23 mouse cellular contexts compared by ENCODE assay signal in genomic region chr9:94945569-94946135, GRCm38 (mm10).
A peak's percentile ranks its signal among the peaks of the same experiment; 100 is the strongest.
DNase-seq lines count a peak whose midpoint lies in the region; ATAC-seq lines count a peak whose summit lies in the region.
"Had no signal": no experiment of that assay in that cellular context is flagged by ENCODE, and none has a peak within 500 bp of the region (broad histone marks: within the 10 kb centered on the region; RNA-seq: fewer than 3 reads in every experiment).

No protein-coding gene starts in this region.

- ATAC-seq in heart, embryonic 16.5 days (replicated peaks; ENCODE audit: extremely low read depth, insufficient read depth, low FRiP score) = 0 out of 2 replicates have a peak, but pooled peaks have one; percentile 55
- ATAC-seq: forebrain, postnatal 0 days had no signal

- no peaks in the 10 kb centered on the region for H3K36me3 ChIP-seq in heart, embryonic 16.5 days (ENCODE audit: control insufficient read depth, insufficient read depth)
- H3K36me3 ChIP-seq: forebrain, embryonic 10.5 days; heart, embryonic 12.5 days; hindbrain, embryonic 12.5 days; liver, embryonic 13.5 days; neural tube, embryonic 13.5 days had no signal

- no peak overlapping the region for H3K4me2 ChIP-seq in heart, embryonic 16.5 days (ENCODE audit: low read depth, low read length)
- H3K4me2 ChIP-seq: heart, embryonic 12.5 days; hindbrain, embryonic 12.5 days; liver, embryonic 13.5 days; lung, embryonic 14.5 days; neural tube, embryonic 13.5 days had no signal

- 79% methylated on average over 7 of the region's 7 CpGs for WGBS in heart, embryonic 16.5 days

- no peaks in the 10 kb centered on the region for H3K9me3 ChIP-seq in heart, embryonic 16.5 days (replicated peaks; ENCODE audit: control insufficient read depth, low read length)
- H3K9me3 ChIP-seq: forebrain, embryonic 10.5 days; heart, embryonic 12.5 days; hindbrain, embryonic 12.5 days; liver, embryonic 13.5 days; neural tube, embryonic 13.5 days had no signal

- H3K27ac ChIP-seq in heart, embryonic 16.5 days (ENCODE audit: low read length) = no peak overlapping the region
- H3K27ac ChIP-seq: forebrain, embryonic 10.5 days; hindbrain, embryonic 12.5 days; liver, embryonic 13.5 days; neural tube, embryonic 13.5 days had no signal

- H3K9ac ChIP-seq in heart, embryonic 16.5 days (ENCODE audit: low read length) = no peak overlapping the region
- H3K9ac ChIP-seq: forebrain, postnatal 0 days; heart, embryonic 12.5 days; hindbrain, embryonic 12.5 days; liver, embryonic 13.5 days; lung, embryonic 14.5 days; neural tube, embryonic 13.5 days had no signal

- DNase-seq in heart, postnatal 36 days = no peak
- peak; percentile 80 for DNase-seq in naive thymus-derived CD4-positive, alpha-beta T cell, adult 2 months (ENCODE audit: low read depth)
- peak; percentile 50 for DNase-seq in thymus, postnatal 14 days
- DNase-seq in adrenal gland, postnatal 36 days = no peak
- no peak for DNase-seq in cerebellum, adult 9-11 months
- DNase-seq in lung, postnatal 14 days = no peak
- DNase-seq: adrenal gland, postnatal 14 days; cerebellum, adult 9-10 months; forebrain, postnatal 0 days; gastrocnemius, postnatal 25 days; heart, adult 18-20 months; heart, postnatal 14 days; kidney, adult 8-10 months; kidney, postnatal 14 days; liver, embryonic 13.5 days; lung, embryonic 14.5 days; lung, postnatal 36 days; midbrain, embryonic 14.5 days had no signal

- H3K4me3 ChIP-seq in heart, embryonic 16.5 days (ENCODE audit: low read length) = no peak overlapping the region
- H3K4me3 ChIP-seq: forebrain, embryonic 10.5 days; heart, embryonic 12.5 days; hindbrain, embryonic 12.5 days; liver, embryonic 13.5 days; neural tube, embryonic 13.5 days had no signal

- intact Hi-C loops in heart, postnatal 36 days (cut with DNase I) = no loop called here

- no peaks in the 10 kb centered on the region for H3K4me1 ChIP-seq in heart, embryonic 16.5 days (ENCODE audit: control insufficient read depth, insufficient read depth, low read length)
- H3K4me1 ChIP-seq: forebrain, embryonic 10.5 days; heart, embryonic 12.5 days; hindbrain, embryonic 12.5 days; liver, embryonic 13.5 days; neural tube, embryonic 13.5 days had no signal

- no peaks in the 10 kb centered on the region for H3K27me3 ChIP-seq in heart, embryonic 16.5 days (ENCODE audit: control insufficient read depth, insufficient read depth, low read length)
- H3K27me3 ChIP-seq: heart, embryonic 12.5 days; hindbrain, embryonic 12.5 days; liver, embryonic 13.5 days; neural tube, embryonic 13.5 days had no signal

Comparison
In these comparisons a context has a peak if more than half of its experiments do, and no peak if none do; other contexts are left out.
1. DNase-seq: peak in naive thymus-derived CD4-positive, alpha-beta T cell, adult 2 months (single experiment) and thymus, postnatal 14 days (single experiment); none in heart, postnatal 36 days (0 of 2), adrenal gland, postnatal 36 days (0 of 2), cerebellum, adult 9-11 months (single experiment) and lung, postnatal 14 days (single experiment).